Mouse (Mus musculus) liver, embryonic 13.5 days (tissue): ENCODE measurements around the gene Zbtb46. TPM values are rescaled to one million over a fixed set of nuclear protein-coding genes. Genes with fewer than 3 reads are reported as not detected.

ENCODE experiments used
- ATAC-seq: fragments of 200-750 bp; cut with Nextera tagmentation; 2 replicates; pipeline ENCODE4 v1.8.0; 2017; ENCODE audit warnings: low read depth, mild to moderate bottlenecking, moderate number of reproducible peaks, moderate library complexity
- DNase-seq: peaks from one replicate; pipeline ENCODE4 v3.0.0; 2022
- H3K27ac ChIP-seq: fragments of 300-500 bp; sonication (generic); 2 replicates; pipeline ENCODE4 v1.5.1; 2015; ENCODE audit warnings: moderate library complexity, mild to moderate bottlenecking, inconsistent platforms
- H3K27me3 ChIP-seq: fragments of 300-500 bp; sonication (generic); 2 replicates; pipeline ENCODE4 v1.6.1; 2015; ENCODE audit warnings: mild to moderate bottlenecking, inconsistent platforms
- H3K36me3 ChIP-seq: fragments of 300-500 bp; sonication (generic); 2 replicates; pipeline ENCODE4 v1.6.1; 2015; ENCODE audit warnings: mild to moderate bottlenecking, inconsistent platforms
- H3K4me1 ChIP-seq: fragments of 300-500 bp; sonication (generic); replicated peaks from 2 replicates; pipeline ENCODE4 v1.6.1; 2015; ENCODE audit warnings: inconsistent platforms
- H3K4me2 ChIP-seq: fragments of 300-500 bp; sonication (generic); 2 replicates; pipeline ENCODE4 v1.6.1; 2015; ENCODE audit warnings: inconsistent platforms, mild to moderate bottlenecking, moderate library complexity
- H3K4me3 ChIP-seq: fragments of 300-500 bp; sonication (generic); replicated peaks from 2 replicates; pipeline ENCODE4 v1.5.1; 2015; ENCODE audit warnings: mild to moderate bottlenecking, inconsistent platforms
- H3K9ac ChIP-seq: fragments of 300-500 bp; sonication (generic); 2 replicates; pipeline ENCODE4 v1.6.1; 2015; ENCODE audit warnings: mild to moderate bottlenecking, inconsistent platforms
- H3K9me3 ChIP-seq: fragments of 300-500 bp; sonication (generic); replicated peaks from 2 replicates; pipeline ENCODE4 v1.6.1; 2016; ENCODE audit warnings: inconsistent platforms
- WGBS: fragments of 180-500 bp; shearing (Covaris S2); methylation state at CpG from one replicate; pipeline ENCODE4 v1.1.7; 2015; ENCODE audit not compliant: insufficient replicate concordance; 5-methylcytosine and 5-hydroxymethylcytosine counted together
- polyA plus RNA-seq: library from polyadenylated mRNA; unstranded; fragments of >200 nt; fragmentation: Nextera tagmentation; extraction: Ambion mirVana; gene quantifications from 2 replicates; pipeline ENCODE4 v1.2.1, GENCODE M21; 2015

Gene Zbtb46
- polyA plus RNA-seq, 1 experiment from 2014 or later: 10.7 TPM

DNA sequence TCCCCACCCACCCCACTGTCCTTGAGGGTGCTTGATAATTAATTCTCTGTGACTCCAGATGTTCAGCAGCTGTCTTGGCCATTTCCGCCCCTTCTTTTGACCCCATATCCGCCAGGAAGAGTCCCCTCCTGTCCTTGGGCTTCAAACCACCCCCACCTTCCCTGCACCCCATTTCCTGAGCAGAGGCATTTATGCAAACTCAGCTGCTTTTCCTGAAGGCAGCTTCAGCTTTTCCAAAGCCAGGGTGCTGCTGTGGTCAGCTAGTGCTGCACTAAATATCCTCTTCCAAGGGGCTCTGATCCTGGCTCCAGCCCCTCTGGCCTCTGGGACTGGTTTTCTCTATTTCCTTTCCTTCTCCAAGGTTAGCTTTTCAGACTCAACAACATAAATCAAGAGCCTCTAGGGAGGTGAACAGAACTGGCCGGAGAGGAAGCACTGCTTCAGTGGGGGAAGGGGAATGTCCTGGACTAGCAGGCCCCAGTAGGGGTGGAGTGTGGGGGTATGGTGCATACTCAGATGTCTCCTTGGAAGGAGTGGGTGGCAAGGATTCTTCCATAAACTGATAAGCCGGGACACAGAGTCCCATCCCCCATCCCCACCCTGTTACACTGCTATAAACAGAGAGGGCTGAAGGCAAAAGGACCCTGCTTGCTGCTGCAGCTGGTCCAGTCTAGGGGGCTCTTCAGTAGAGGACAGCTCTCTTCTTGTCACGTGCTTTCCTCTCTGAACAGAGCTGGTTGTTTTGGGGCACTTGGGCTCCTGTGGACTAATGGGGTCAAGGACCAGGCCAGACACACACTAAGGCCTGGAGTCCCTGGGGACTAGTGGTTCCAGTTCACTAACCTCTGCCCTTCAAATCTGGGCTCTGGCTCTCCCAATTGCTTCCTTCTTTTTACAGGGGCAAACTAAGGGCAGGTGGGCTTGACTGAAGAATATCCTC, 28.4 kb upstream of the Zbtb46 start:
- DNase-seq (no peak), ATAC-seq (peak; percentile 38; the same call in 1 of the 2 replicates)
- Histone ChIP-seq H3K27ac (peak overlapping the region; percentile 60), H3K9ac (peak overlapping the region; percentile 13), H3K4me2 (no peak overlapping the region), H3K4me3 (no peak overlapping the region), H3K9me3 (no peaks in the 10 kb centered on the region), H3K36me3 (no peaks in the 10 kb centered on the region), H3K4me1 (peaks cover 63% of the 10 kb centered on the region), H3K27me3 (no peaks in the 10 kb centered on the region; the same call in 1 of the 2 replicates)
- WGBS: 36% methylated on average over 5 of the region's 5 CpGs

DNA sequence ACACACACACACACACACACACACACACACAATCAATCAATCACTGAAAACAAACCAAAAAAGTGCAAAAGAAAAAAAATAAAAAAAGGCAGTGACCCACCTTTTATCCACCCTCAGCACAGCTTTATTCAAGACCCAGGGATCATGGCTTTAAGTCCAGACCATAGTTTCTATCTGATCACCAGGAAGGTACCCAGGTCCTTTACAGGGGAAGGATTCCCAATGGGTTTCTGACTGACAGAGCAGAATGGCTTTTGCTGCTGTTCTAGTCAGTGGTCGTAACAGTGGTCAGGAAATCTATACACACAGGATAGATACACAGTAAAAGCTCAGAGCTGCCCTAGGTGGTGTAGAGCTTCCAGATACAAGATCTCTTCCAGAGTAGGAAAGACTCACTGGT, 26.5 kb upstream of the Zbtb46 start:
- ATAC-seq: no peak
- H3K4me3 ChIP-seq: no peak overlapping the region
- 56% methylated on average over 1 of the region's 1 CpGs for WGBS
- no peaks in the 10 kb centered on the region; the same call in 1 of the 2 replicates for H3K27me3 ChIP-seq
- H3K9me3 ChIP-seq: no peaks in the 10 kb centered on the region
- peaks cover 52% of the 10 kb centered on the region for H3K4me1 ChIP-seq
- H3K27ac ChIP-seq: no peak overlapping the region
- H3K36me3 ChIP-seq: no peaks in the 10 kb centered on the region
- no peak overlapping the region for H3K4me2 ChIP-seq
- DNase-seq: no peak
- no peak overlapping the region for H3K9ac ChIP-seq

DNA sequence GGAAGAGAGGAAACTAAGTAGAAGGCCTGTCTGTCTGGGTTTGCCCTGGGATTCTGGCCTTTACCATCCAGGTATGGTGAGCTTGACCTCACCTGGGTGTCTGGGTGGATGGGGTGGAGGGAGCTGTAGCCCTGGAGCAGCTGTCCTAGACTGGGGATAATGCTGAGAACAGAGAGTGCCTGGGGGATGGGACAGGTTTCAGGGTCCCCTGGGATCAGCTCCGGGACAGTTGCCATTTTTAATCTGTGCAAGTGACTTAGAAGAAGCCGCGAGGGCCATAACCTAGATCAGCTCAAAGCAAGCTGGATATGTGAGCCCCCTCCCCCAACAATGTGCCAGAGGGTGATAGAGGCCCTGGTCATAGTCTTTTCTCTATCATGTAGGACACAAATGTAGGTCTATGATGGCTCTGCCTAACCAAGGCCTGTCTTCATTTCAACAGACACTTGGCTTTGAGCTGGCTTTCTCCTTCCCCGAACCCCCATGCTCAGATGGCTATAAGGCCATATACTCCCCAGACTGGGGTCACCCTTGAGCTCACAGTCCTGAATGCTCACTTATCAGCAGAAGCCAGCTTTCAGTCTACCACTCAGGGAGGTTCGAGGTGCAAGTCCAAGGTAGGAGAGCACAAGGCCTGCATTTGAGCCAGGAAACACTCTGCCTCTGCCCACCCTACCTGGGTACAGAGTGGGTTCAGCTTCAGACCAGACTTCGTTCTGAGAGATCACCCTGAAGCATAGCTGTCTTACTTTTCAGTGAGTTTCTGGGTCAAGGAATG, 25.4 kb upstream of the Zbtb46 start:
- WGBS: 37% methylated on average over 6 of the region's 6 CpGs
- H3K9ac ChIP-seq: 0 out of 2 replicates have a peak overlapping the region, but pooled peaks have one; percentile 26

DNA sequence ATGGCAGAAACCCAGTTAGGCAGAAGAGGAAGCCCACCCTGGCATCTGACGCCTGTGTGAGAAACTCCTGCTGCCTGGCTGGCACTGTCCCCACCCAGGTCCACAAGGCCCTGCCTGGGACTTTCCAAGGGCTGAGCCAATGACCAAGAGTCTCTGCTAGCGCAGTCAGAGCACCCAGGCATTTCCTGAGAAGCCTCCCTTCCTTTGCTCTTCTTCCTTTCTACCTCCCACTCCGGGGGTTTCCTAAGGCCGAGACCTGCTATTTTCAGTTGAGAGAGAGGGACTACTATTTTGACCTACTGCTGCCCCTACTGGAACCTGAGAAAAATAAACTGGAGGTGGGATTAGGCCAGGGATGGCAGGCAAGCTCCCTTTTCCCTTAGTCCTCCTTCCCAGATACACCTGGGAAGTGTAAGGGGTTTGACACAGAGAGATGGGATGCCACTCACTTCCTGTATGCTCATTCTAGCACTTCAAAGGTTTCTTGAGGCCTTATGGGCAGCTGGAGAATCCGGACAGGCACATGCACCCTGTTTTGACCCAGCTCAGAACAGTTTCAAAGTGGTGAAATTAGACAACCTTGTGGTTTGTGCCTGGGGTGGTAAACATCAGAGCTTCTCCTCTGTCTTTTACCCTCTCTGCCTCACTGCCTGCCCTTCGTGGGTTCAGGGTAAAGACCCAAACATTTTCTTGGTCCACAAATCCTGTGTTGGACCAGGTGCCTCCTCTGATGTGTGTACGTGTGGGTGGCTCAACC, 24.5 kb upstream of the Zbtb46 start:
- Histone ChIP-seq H3K9me3 (no peaks in the 10 kb centered on the region), H3K9ac (peak overlapping the region; percentile 43; the same call in 1 of the 2 replicates), H3K4me1 (peaks cover 52% of the 10 kb centered on the region), H3K27me3 (no peaks in the 10 kb centered on the region; the same call in 1 of the 2 replicates), H3K27ac (peak overlapping the region; percentile 34), H3K4me2 (peak overlapping the region; percentile 32), H3K36me3 (no peaks in the 10 kb centered on the region), H3K4me3 (no peak overlapping the region)
- WGBS: 25% methylated on average over 7 of the region's 7 CpGs
- DNase-seq: peak; percentile 22
- ATAC-seq: peak; percentile 48

More for the DNA sequence above, 25.4 kb upstream of the Zbtb46 start:
- H3K4me1 ChIP-seq: peaks cover 52% of the 10 kb centered on the region
- no peak overlapping the region for H3K4me3 ChIP-seq
- H3K36me3 ChIP-seq: no peaks in the 10 kb centered on the region
- ATAC-seq: peak; percentile 47
- H3K27ac ChIP-seq: no peak overlapping the region
- no peaks in the 10 kb centered on the region; the same call in 1 of the 2 replicates for H3K27me3 ChIP-seq
- DNase-seq: no peak
- H3K4me2 ChIP-seq: no peak overlapping the region
- no peaks in the 10 kb centered on the region for H3K9me3 ChIP-seq

DNA sequence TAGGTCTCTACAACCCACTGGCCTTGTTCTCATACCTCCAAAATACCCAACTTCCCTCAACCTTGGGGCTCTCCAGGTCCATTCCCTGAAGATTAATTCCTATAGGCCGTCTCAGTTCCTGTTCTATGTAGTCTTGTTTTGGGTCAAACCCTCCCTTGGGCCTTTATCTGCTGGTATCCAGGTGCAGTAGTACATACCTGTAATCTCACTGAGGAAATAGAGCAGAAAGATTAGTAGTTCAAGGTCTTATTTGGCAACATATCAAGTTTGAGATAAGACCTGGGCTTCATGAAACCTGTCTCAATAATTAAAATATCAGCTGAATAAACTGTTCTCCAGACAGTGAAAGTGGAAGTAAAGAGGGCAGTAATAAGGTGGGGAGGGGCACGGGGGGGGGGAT, 23.9 kb upstream of the Zbtb46 start:
- H3K27ac ChIP-seq: peak overlapping the region; percentile 34
- H3K4me3 ChIP-seq: no peak overlapping the region
- no peaks in the 10 kb centered on the region; the same call in 1 of the 2 replicates for H3K27me3 ChIP-seq
- ATAC-seq: no peak
- H3K4me2 ChIP-seq: peak overlapping the region; percentile 32
- no peak for DNase-seq
- peak overlapping the region; percentile 43; the same call in 1 of the 2 replicates for H3K9ac ChIP-seq
- H3K4me1 ChIP-seq: peaks cover 51% of the 10 kb centered on the region
- H3K9me3 ChIP-seq: no peaks in the 10 kb centered on the region
- 18% methylated on average over 2 of the region's 2 CpGs for WGBS
- H3K36me3 ChIP-seq: no peaks in the 10 kb centered on the region

DNA sequence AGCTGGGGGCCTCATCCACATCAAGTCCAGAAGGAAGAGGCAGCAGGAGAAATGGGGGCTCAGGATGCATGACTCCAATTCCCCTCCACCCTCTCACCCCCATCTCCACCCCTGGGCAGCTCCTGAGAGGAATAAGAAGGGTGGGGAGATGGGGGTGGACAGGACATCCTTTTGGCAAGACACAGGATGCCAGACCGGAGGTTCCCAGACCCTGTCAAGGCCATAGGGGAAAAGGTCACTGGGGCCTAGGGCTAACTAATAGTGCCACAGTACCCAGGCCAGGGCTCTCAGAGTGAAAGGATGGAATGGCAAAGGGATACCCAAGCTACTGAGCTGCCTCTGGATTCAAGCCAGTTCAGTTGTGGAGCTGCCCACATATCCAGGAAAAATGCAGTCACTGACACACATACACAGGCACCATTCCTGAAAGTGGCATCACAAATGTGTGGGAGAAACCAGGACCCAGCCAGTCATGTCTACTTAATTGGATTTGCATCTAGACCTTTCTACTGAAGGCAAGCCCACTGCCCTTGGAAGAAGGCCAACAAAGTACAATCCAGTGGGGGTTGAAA, 13.1 kb upstream of the Zbtb46 start:
- Histone ChIP-seq H3K36me3 (no peaks in the 10 kb centered on the region), H3K27ac (0 out of 2 replicates have a peak overlapping the region, but pooled peaks have one; percentile 23), H3K27me3 (no peaks in the 10 kb centered on the region), H3K4me1 (peaks cover 23% of the 10 kb centered on the region), H3K9ac (no peak overlapping the region), H3K4me2 (no peak overlapping the region), H3K4me3 (no peak overlapping the region), H3K9me3 (no peaks in the 10 kb centered on the region)
- ATAC-seq (no peak), DNase-seq (no peak)
- 65% methylated on average over 1 of the region's 1 CpGs for WGBS

DNA sequence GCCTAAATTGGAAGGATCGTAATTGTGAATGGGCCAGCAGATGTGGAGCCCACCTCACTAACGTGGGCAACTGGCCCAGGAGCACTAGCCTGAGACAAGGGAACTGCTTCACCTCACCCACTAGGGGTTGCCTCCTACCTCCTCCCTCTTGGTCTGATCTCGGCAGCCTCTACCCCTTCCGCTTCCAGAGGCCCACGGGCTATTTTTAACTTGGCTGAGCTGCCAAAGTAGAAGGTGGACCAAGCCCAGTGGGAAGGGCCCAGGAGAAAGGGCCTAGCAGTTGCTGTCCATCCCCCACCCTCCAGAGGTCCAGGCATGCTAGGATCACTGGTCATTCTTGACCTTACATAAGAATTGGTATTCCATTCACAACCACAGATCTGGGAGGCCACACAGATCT, 12.0 kb upstream of the Zbtb46 start:
- Histone ChIP-seq H3K9me3 (no peaks in the 10 kb centered on the region), H3K27me3 (no peaks in the 10 kb centered on the region), H3K27ac (no peak overlapping the region; the same call in 1 of the 2 replicates), H3K4me2 (no peak overlapping the region), H3K4me3 (no peak overlapping the region), H3K9ac (no peak overlapping the region), H3K4me1 (peaks cover 23% of the 10 kb centered on the region), H3K36me3 (no peaks in the 10 kb centered on the region)
- 0 out of 2 replicates have a peak, but pooled peaks have one; percentile 26 for ATAC-seq
- DNase-seq: no peak
- WGBS: 19% methylated on average over 5 of the region's 5 CpGs

DNA sequence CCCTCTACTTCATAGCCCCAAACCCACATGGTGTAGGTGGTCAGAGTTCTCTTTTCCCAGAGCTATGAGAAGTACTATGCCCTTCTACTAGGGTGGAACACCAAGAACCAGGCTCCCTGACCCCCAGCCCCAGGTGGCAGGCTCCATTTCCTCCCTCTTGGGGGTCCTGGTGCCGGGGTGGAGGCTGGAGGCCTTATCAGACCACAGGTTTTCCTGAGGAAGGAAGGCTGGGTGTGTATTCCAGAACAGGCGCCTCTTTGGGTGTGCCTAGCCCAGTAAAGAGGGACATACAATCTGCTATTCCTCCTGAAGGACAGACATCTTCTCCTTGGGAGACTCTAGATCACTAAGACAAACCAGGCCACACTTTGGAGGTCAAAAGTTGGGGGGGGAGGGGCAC, 11.1 kb upstream of the Zbtb46 start:
- H3K27me3 ChIP-seq: no peaks in the 10 kb centered on the region
- no peaks in the 10 kb centered on the region for H3K36me3 ChIP-seq
- H3K4me2 ChIP-seq: no peak overlapping the region
- DNase-seq (no peak), ATAC-seq (no peak)
- no peaks in the 10 kb centered on the region for H3K9me3 ChIP-seq
- peaks cover 23% of the 10 kb centered on the region for H3K4me1 ChIP-seq
- no peak overlapping the region for H3K4me3 ChIP-seq
- 25% methylated on average over 2 of the region's 2 CpGs for WGBS
- H3K9ac ChIP-seq: no peak overlapping the region; the same call in 1 of the 2 replicates
- H3K27ac ChIP-seq: no peak overlapping the region

DNA sequence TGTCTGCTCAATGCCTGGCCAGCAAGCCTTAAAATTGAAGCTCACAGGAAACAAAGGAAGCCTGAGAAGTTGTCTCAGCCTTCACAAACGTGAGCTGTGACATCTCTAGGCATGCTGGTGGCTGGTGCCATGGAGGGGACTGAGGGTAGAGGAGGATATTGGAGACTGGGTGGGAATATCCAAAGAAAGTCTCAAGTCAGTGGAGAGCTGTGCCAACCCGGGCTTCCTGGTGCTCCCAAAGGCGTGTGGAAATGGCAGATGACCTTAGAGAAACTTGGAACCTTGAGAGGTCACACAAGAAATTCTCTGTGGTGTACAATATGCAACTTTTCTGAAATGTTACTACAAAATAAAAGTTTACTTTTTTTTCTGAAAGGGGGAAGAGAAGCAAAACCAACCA, 6.2 kb upstream of the Zbtb46 start:
- H3K27ac ChIP-seq: no peak overlapping the region
- H3K4me3 ChIP-seq: no peak overlapping the region
- no peaks in the 10 kb centered on the region for H3K27me3 ChIP-seq
- no peak for DNase-seq
- ATAC-seq: no peak
- peaks cover 42% of the 10 kb centered on the region for H3K4me1 ChIP-seq
- no peak overlapping the region for H3K4me2 ChIP-seq
- no peak overlapping the region for H3K9ac ChIP-seq
- H3K9me3 ChIP-seq: no peaks in the 10 kb centered on the region
- no peaks in the 10 kb centered on the region for H3K36me3 ChIP-seq
- 53% methylated on average over 3 of the region's 3 CpGs for WGBS

DNA sequence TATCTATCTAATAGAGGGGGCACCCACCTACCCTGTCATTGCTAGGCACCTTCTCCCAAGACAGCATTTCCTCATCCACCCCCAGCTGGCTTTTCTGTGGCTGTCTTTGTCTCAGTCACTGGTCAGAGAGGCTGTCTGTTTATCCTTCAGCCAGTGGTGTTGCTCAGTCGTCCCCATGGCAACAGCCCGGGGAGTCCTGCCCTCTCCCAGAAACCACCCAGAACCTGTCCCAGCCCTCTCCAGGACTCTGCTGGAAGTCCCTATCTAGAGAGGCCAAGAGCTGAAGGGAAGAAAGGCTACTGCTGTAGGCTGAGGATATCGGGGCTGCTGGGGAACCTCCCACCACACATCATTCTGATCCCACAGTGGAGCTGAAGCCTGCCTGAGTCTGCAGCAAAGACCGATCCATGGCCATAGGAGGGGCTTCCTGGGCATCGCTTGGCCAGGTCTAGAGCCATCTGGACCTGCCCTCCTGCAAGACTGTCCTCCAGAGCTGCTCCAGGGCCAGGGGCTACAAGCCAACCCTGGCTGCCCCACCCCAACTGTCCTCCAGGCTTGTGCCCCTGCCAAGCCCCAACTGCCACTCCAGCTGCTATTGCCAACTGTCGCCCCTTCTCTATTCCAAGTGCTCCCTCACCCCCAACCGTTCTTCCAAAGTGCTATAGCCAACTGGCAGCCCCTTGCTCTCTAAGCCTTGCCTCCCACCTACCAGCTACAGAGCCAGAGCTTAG, 3.9 kb upstream of the Zbtb46 start:
- WGBS: 27% methylated on average over 7 of the region's 7 CpGs
- H3K27ac ChIP-seq: peak overlapping the region; percentile 51
- no peaks in the 10 kb centered on the region for H3K36me3 ChIP-seq
- peak overlapping the region; percentile 41 for H3K4me2 ChIP-seq
- DNase-seq: peak; percentile 65
- H3K4me3 ChIP-seq: no peak overlapping the region
- peak overlapping the region; percentile 44 for H3K9ac ChIP-seq
- no peaks in the 10 kb centered on the region for H3K9me3 ChIP-seq
- H3K27me3 ChIP-seq: 0 out of 2 replicates have a peak, but pooled peaks cover under 1% of the 10 kb centered on the region
- peaks cover 52% of the 10 kb centered on the region for H3K4me1 ChIP-seq
- peak; percentile 36 for ATAC-seq
